Mouse (Mus musculus): ENCODE results near the gene Gm48551. TPM values are rescaled to one million over a fixed set of nuclear protein-coding genes. Genes with fewer than 3 reads are reported as not detected.

The Gm48551 gene
- polyA plus RNA-seq, 1 experiment from 2014 or later, result 2.6 TPM

GRCm38 (mm10) chr10:81428507-81428870 lies 44.2 kb downstream of the Gm48551 start:
- Histone ChIP-seq H3K36me3 (replicated peaks) (no peaks in the 10 kb centered on the region), H3K4me3 (no peak overlapping the region), H3K4me1 (peaks cover 67% of the 10 kb centered on the region), H3K27me3 (ENCODE audit: poor library complexity, severe bottlenecking) (peaks cover 92% of the 10 kb centered on the region), H3K9me3 (no peaks in the 10 kb centered on the region), H3K27ac (no peak overlapping the region)
- WGBS, result 88% methylated on average over 7 of the region's 7 CpGs
- no peak for DNase-seq (ENCODE audit: extremely low spot score, low spot score)

DNA sequence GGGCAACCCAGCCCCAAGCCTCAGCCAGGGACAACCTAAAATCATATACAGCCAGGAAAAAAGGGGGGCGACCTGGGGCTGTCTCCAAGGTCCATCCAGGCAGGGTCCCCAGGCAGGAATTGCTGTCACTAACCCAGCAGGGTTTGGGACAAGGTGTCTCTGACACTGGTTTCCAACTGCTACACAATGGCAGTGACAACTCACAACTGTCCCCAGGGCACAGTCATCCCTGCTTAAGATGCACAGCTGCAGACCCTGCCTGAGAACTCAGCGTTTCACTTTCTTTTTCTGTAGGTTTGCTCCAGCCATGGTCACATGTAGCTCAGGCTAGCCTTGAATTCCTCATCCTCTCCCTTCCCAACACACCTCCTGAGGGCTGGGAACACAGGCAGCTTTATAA lies 44.8 kb downstream of the Gm48551 start:
- peak overlapping the region; percentile 84; the same call in 1 of the 2 replicates for H3K4me3 ChIP-seq
- H3K27me3 ChIP-seq (ENCODE audit: poor library complexity, severe bottlenecking), result peaks cover 92% of the 10 kb centered on the region
- WGBS, result 21% methylated on average over 2 of the region's 2 CpGs
- no peaks in the 10 kb centered on the region for H3K36me3 ChIP-seq (replicated peaks)
- H3K9me3 ChIP-seq, result no peaks in the 10 kb centered on the region
- peak overlapping the region; percentile 93; the same call in 1 of the 2 replicates for H3K27ac ChIP-seq
- H3K4me1 ChIP-seq, result peaks cover 70% of the 10 kb centered on the region
- DNase-seq (ENCODE audit: extremely low spot score, low spot score), result no peak

DNA sequence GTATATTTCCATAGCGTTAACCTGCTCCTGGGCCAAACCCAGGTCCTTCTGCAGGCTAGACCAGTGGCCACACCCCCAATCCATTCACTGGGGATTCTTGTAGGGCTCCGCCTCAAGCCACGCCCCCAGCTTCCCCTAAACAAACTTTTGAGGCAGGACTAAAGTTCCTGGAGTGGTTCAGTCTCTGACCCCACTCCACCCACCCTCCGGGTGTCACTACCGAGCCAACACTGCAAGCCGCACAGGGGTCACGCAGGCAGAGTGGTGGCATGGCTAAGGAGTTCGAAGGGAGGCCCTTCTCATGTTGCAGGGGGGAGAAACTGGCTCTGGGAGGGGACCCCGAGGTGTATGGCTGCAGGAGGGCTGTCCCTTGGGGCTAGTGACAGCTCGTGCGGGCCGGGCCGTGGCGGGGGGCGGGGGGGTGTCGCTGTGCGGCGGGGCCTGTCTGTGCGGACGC lies 45.4 kb downstream of the Gm48551 start:
- Histone ChIP-seq H3K27me3 (ENCODE audit: poor library complexity, severe bottlenecking) (peaks cover 92% of the 10 kb centered on the region), H3K4me1 (peaks cover 70% of the 10 kb centered on the region), H3K27ac (peak overlapping the region; percentile 93), H3K36me3 (replicated peaks) (no peaks in the 10 kb centered on the region), H3K9me3 (no peaks in the 10 kb centered on the region), H3K4me3 (peak overlapping the region; percentile 84)
- peak; percentile 81 for DNase-seq (ENCODE audit: extremely low spot score, low spot score)
- under 1% methylated on average over 20 of the region's 20 CpGs for WGBS

- Histone ChIP-seq H3K4me3 (peak overlapping the region; percentile 84), H3K36me3 (replicated peaks) (no peaks in the 10 kb centered on the region), H3K4me1 (peaks cover 63% of the 10 kb centered on the region), H3K27ac (peak overlapping the region; percentile 93), H3K9me3 (no peaks in the 10 kb centered on the region), H3K27me3 (ENCODE audit: poor library complexity, severe bottlenecking) (peaks cover 87% of the 10 kb centered on the region)
- under 1% methylated on average over 70 of the region's 89 CpGs for WGBS
- peak; percentile 70 for DNase-seq (ENCODE audit: extremely low spot score, low spot score)
Measured at GRCm38 (mm10) chr10:81430141-81430830, 46.0 kb downstream of the Gm48551 start.

- Histone ChIP-seq H3K4me1 (peaks cover 56% of the 10 kb centered on the region), H3K36me3 (replicated peaks) (no peaks in the 10 kb centered on the region), H3K27me3 (ENCODE audit: poor library complexity, severe bottlenecking) (peaks cover 84% of the 10 kb centered on the region), H3K27ac (peak overlapping the region; percentile 93), H3K9me3 (no peaks in the 10 kb centered on the region), H3K4me3 (peak overlapping the region; percentile 84)
- peak; percentile 49 for DNase-seq (ENCODE audit: extremely low spot score, low spot score)
- 2% methylated on average over 66 of the region's 70 CpGs for WGBS
Measured at GRCm38 (mm10) chr10:81430831-81431525, 46.7 kb downstream of the Gm48551 start.

GRCm38 (mm10) chr10:81431526-81432168 lies 47.4 kb downstream of the Gm48551 start:
- WGBS, result 18% methylated on average over 15 of the region's 15 CpGs
- H3K4me1 ChIP-seq, result peaks cover 50% of the 10 kb centered on the region
- no peaks in the 10 kb centered on the region for H3K9me3 ChIP-seq
- H3K27ac ChIP-seq, result peak overlapping the region; percentile 93
- H3K36me3 ChIP-seq (replicated peaks), result no peaks in the 10 kb centered on the region
- H3K4me3 ChIP-seq, result peak overlapping the region; percentile 84
- no peak for DNase-seq (ENCODE audit: extremely low spot score, low spot score)
- peaks cover 79% of the 10 kb centered on the region for H3K27me3 ChIP-seq (ENCODE audit: poor library complexity, severe bottlenecking)

DNA sequence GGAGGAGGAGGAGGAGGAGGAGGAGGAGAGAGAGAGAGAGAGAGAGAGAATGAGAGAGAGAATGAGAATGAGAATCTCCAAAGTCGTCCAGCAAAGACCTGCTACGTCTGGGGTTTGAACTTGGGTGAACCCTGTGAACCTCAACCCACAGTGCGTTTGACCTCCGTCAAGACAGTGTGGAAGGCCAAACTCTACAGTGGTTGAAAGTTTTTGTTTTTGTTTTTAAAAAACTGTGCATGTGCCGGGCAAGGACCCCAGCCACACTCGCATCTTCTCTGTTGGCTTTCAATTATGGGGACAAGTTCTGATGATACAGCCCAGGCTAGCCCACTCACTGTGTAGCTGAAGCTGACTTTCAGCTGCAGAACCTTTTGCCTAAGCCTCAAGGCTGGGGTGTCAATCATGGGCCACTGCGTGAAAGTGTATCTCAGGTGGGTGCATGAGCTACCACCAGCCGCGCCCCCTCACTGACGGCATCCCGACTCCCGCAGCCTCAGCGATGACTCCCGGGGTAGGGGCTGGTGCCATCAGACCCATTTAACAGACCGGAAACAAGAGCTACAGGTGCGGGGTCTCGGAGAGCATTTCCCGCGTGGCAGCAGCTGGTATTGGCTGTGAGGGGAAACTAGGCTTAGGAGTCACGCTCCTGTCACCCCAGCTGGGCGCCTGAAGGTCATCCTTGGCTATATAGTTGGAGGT lies 48.1 kb downstream of the Gm48551 start:
- H3K27me3 ChIP-seq (ENCODE audit: poor library complexity, severe bottlenecking), result peaks cover 76% of the 10 kb centered on the region
- no peak for DNase-seq (ENCODE audit: extremely low spot score, low spot score)
- 67% methylated on average over 21 of the region's 21 CpGs for WGBS
- H3K4me3 ChIP-seq, result peak overlapping the region; percentile 39; the same call in 1 of the 2 replicates
- no peaks in the 10 kb centered on the region for H3K36me3 ChIP-seq (replicated peaks)
- no peak overlapping the region for H3K27ac ChIP-seq
- peaks cover 43% of the 10 kb centered on the region for H3K4me1 ChIP-seq
- H3K9me3 ChIP-seq, result no peaks in the 10 kb centered on the region

GRCm38 (mm10) chr10:81432868-81433262 lies 48.6 kb downstream of the Gm48551 start:
- 6% methylated on average over 17 of the region's 17 CpGs for WGBS
- Histone ChIP-seq H3K4me1 (peaks cover 42% of the 10 kb centered on the region), H3K27ac (peak overlapping the region; percentile 73), H3K9me3 (no peaks in the 10 kb centered on the region), H3K27me3 (ENCODE audit: poor library complexity, severe bottlenecking) (peaks cover 70% of the 10 kb centered on the region), H3K36me3 (replicated peaks) (no peaks in the 10 kb centered on the region), H3K4me3 (peak overlapping the region; percentile 39)
- peak; percentile 78 for DNase-seq (ENCODE audit: extremely low spot score, low spot score)

DNA sequence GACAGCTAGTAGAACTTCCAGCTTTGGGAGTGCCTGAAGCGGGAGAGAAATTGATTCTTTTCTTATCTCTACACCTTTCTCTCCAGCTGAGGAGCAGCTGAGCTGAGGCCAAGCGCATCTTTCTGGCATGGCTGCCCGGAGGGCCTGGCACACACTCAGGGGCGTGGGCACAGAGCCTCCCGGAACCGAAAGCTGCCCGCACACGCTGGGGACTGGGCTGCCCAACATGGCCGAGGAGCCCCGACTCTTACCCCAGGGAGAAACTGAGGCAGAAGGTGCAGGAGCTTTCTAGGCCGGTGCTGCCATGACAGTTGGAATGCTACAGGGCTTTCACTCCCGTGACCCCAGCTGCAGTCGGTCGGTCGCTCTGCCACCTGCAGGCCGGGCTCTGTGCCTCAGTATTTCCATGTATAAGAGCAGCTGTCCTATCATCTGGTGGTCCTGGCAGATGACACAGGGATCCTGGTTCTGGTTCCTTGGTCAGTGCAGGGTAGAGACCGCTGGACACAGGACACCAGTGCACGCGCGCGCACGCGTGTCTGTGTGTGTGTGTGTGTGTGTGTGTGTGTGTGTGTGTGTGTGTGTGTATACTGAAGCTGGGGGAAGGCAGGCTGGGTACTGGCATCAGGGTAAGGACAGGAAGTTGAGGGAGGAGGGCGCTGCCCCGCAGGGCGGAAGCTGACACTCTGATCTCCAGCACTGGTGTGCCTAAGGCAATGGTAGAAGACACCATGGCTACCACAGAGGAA lies 49.4 kb downstream of the Gm48551 start:
- DNase-seq (ENCODE audit: extremely low spot score, low spot score), result peak; percentile 14
- H3K27ac ChIP-seq, result peak overlapping the region; percentile 73; the same call in 1 of the 2 replicates
- peak overlapping the region; percentile 39; the same call in 1 of the 2 replicates for H3K4me3 ChIP-seq
- H3K36me3 ChIP-seq (replicated peaks), result no peaks in the 10 kb centered on the region
- H3K4me1 ChIP-seq, result peaks cover 42% of the 10 kb centered on the region
- no peaks in the 10 kb centered on the region for H3K9me3 ChIP-seq
- peaks cover 62% of the 10 kb centered on the region for H3K27me3 ChIP-seq (ENCODE audit: poor library complexity, severe bottlenecking)
- WGBS, result 80% methylated on average over 26 of the region's 26 CpGs

GRCm38 (mm10) chr10:81434361-81435263 lies 50.3 kb downstream of the Gm48551 start:
- H3K4me3 ChIP-seq, result no peak overlapping the region
- peaks cover 53% of the 10 kb centered on the region for H3K27me3 ChIP-seq (ENCODE audit: poor library complexity, severe bottlenecking)
- no peak overlapping the region for H3K27ac ChIP-seq
- H3K4me1 ChIP-seq, result peaks cover 37% of the 10 kb centered on the region
- no peaks in the 10 kb centered on the region for H3K36me3 ChIP-seq (replicated peaks)
- peak; percentile 14 for DNase-seq (ENCODE audit: extremely low spot score, low spot score)
- no peaks in the 10 kb centered on the region for H3K9me3 ChIP-seq
- WGBS, result 70% methylated on average over 15 of the region's 15 CpGs

- H3K4me3 ChIP-seq, result no peak overlapping the region
- no peak for DNase-seq (ENCODE audit: extremely low spot score, low spot score)
- H3K27me3 ChIP-seq (ENCODE audit: poor library complexity, severe bottlenecking), result peaks cover 51% of the 10 kb centered on the region
- no peak overlapping the region for H3K27ac ChIP-seq
- H3K9me3 ChIP-seq, result no peaks in the 10 kb centered on the region
- peaks cover 30% of the 10 kb centered on the region for H3K4me1 ChIP-seq
- 82% methylated on average over 3 of the region's 3 CpGs for WGBS
- H3K36me3 ChIP-seq (replicated peaks), result no peaks in the 10 kb centered on the region
Measured at GRCm38 (mm10) chr10:81435436-81435835, 51.2 kb downstream of the Gm48551 start.

Measured in forebrain, embryonic 10.5 days (tissue).